Mouse (Mus musculus): Measurements from ENCODE around the gene Irs1. TPM values are rescaled to one million over a fixed set of nuclear protein-coding genes. Genes with fewer than 3 reads are reported as not detected.

The Irs1 gene
- polyA plus RNA-seq, 1 experiment from 2014 or later, result 11.9 TPM

Other genes with a start within 250 kb of the Irs1 start
- gene Gm9747, start 58.3 kb downstream of the Irs1 start, polyA plus RNA-seq (2015; fragmentation: Nextera tagmentation; extraction: Ambion mirVana), result 32.1 and 33.9 TPM in 2 replicates
- gene Rhbdd1, start 25.0 kb upstream of the Irs1 start, polyA plus RNA-seq (2015; fragmentation: Nextera tagmentation; extraction: Ambion mirVana), result 12.4 and 12.5 TPM in 2 replicates

Measured in lung, embryonic 16.5 days (tissue).